ENCODE assay signal across 8 mouse cellular contexts in the genomic region with DNA sequence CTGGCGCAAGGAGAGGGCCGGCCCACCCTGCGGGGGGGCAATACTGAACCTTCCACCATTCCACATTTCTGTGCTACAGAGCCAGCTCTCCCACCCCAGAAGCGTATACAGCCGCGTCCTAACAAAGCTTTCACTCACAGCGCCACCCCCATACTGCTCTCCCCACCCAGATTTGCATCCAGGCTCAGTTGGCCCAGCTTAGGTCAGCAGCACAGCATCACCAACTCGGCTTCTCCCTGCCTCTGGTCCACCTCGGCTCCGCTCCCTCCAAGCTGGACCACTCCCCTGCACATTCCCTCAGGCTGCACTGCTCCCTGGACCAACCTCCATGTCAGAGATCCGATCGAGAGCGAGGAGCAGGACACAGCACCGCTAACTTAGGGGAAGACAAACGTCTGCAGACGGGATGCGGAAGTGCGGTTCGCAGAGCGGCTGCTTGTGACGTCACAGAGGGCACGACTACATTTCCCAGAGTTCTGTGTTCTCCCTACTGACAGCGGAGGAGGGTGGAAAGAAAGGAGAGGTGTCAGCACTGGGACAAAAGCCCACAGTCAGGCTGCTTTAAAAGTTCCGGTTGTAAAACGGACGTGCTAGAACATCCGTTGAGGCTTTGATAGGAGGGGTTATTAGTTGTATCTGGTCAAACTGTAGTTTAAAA. TPM values are rescaled to one million over a fixed set of nuclear protein-coding genes. Genes with fewer than 3 reads are reported as not detected.
DNase-seq lines count a peak whose midpoint lies in the region; ATAC-seq and TF ChIP-seq lines count a peak whose summit lies in the region.

Gene Gm26965, minus strand, starts transcription at position 399 of the 658 bp plus-strand sequence.
Gene Zfp87, minus strand, starts transcription at position 425 of the 658 bp plus-strand sequence.

- peak within 1 kb of the TSS; percentile 79 for H3K27ac ChIP-seq in embryonic facial prominence, embryonic 13.5 days
- 0 out of 2 replicates have a peak within 1 kb of the TSS, but pooled peaks have one; percentile 42 for H3K27ac ChIP-seq in kidney, adult 2 months (ENCODE audit: insufficient read depth, low read depth, low read length)
- H3K27ac ChIP-seq in limb, embryonic 12.5 days = peak within 1 kb of the TSS; percentile 85
- H3K27ac ChIP-seq in midbrain, embryonic 15.5 days = peak within 1 kb of the TSS; percentile 82
- H3K27ac ChIP-seq in spleen, adult 2 months (ENCODE audit: insufficient read depth, low read length) = peak within 1 kb of the TSS; percentile 65

- WGBS in embryonic facial prominence, embryonic 13.5 days = under 1% methylated on average over 27 of the region's 27 CpGs
- under 1% methylated on average over 27 of the region's 27 CpGs for WGBS in kidney, adult 2 months
- WGBS in limb, embryonic 12.5 days = under 1% methylated on average over 27 of the region's 27 CpGs
- WGBS in midbrain, embryonic 15.5 days = under 1% methylated on average over 27 of the region's 27 CpGs
- under 1% methylated on average over 27 of the region's 27 CpGs for WGBS in spleen, adult 2 months

- peak; percentile 80 for TF ChIP-seq POLR2A in kidney, adult 2 months (IDR thresholded peaks at IDR 0.05; ENCODE audit: low read depth, low read length)
- peak; percentile 71 for TF ChIP-seq POLR2A in spleen, adult 2 months (IDR thresholded peaks at IDR 0.05; ENCODE audit: low read depth, low read length)

- H3K4me2 ChIP-seq in embryonic facial prominence, embryonic 13.5 days = peak within 1 kb of the TSS; percentile 86
- H3K4me2 ChIP-seq in limb, embryonic 12.5 days = peak within 1 kb of the TSS; percentile 74
- H3K4me2 ChIP-seq in midbrain, embryonic 15.5 days = peak within 1 kb of the TSS; percentile 95

- H3K4me1 ChIP-seq in embryonic facial prominence, embryonic 13.5 days = peaks cover 10% of the 10 kb centered on the region
- H3K4me1 ChIP-seq in kidney, adult 2 months (ENCODE audit: control insufficient read depth, insufficient read depth, low read length) = no peaks in the 10 kb centered on the region
- peaks cover 10% of the 10 kb centered on the region for H3K4me1 ChIP-seq in limb, embryonic 12.5 days (replicated peaks)
- peaks cover 26% of the 10 kb centered on the region for H3K4me1 ChIP-seq in midbrain, embryonic 15.5 days
- H3K4me1 ChIP-seq in spleen, adult 2 months (ENCODE audit: control insufficient read depth, insufficient read depth, insufficient read length) = peaks cover 2% of the 10 kb centered on the region; the same call in 1 of the 2 replicates

- H3K27me3 ChIP-seq in embryonic facial prominence, embryonic 13.5 days = no peaks in the 10 kb centered on the region; the same call in 1 of the 2 replicates
- no peaks in the 10 kb centered on the region for H3K27me3 ChIP-seq in kidney, adult 2 months (replicated peaks; ENCODE audit: control insufficient read depth, insufficient read depth, low read length)
- no peaks in the 10 kb centered on the region for H3K27me3 ChIP-seq in limb, embryonic 12.5 days
- no peaks in the 10 kb centered on the region for H3K27me3 ChIP-seq in midbrain, embryonic 15.5 days (replicated peaks)
- no peaks in the 10 kb centered on the region for H3K27me3 ChIP-seq in spleen, adult 2 months (ENCODE audit: control insufficient read depth, insufficient read depth, low read length)

- peaks cover under 1% of the 10 kb centered on the region; the same call in 1 of the 2 replicates for H3K36me3 ChIP-seq in embryonic facial prominence, embryonic 13.5 days
- no peaks in the 10 kb centered on the region for H3K36me3 ChIP-seq in kidney, adult 2 months (ENCODE audit: control insufficient read depth, insufficient read depth, low read length)
- peaks cover 6% of the 10 kb centered on the region; the same call in 1 of the 2 replicates for H3K36me3 ChIP-seq in limb, embryonic 12.5 days
- peaks cover 8% of the 10 kb centered on the region; the same call in 1 of the 2 replicates for H3K36me3 ChIP-seq in midbrain, embryonic 15.5 days (replicated peaks)
- H3K36me3 ChIP-seq in spleen, adult 2 months (ENCODE audit: control insufficient read depth, insufficient read depth, low read length) = no peaks in the 10 kb centered on the region; the same call in 1 of the 2 replicates

- 0 out of 2 replicates have a peak, but pooled peaks have one; percentile 0 for TF ChIP-seq CTCF in kidney, adult 2 months (conservative IDR thresholded peaks at IDR 0.05; ENCODE audit: insufficient read depth, insufficient read length, low read depth, low read length)
- no peak for TF ChIP-seq CTCF in spleen, adult 2 months (IDR thresholded peaks at IDR 0.05; ENCODE audit: extremely low read depth, insufficient read depth, insufficient read length, insufficient replicate concordance)

- peak; percentile 88 for DNase-seq in 3134 (ENCODE audit: extremely low read depth, insufficient read length, low spot score)
- DNase-seq in adrenal gland, postnatal 36 days = peak; percentile 94 to 95
- peak; percentile 96 to 97 for DNase-seq in heart, adult 18-20 months
- peak; percentile 97 for DNase-seq in kidney, adult 2 months
- peak; percentile 91 for DNase-seq in spleen, adult 2 months (ENCODE audit: low read depth in 1 of 2, low spot score in 2 of 2)

- peak within 1 kb of the TSS; percentile 84 for H3K4me3 ChIP-seq in embryonic facial prominence, embryonic 13.5 days
- H3K4me3 ChIP-seq in kidney, adult 2 months (ENCODE audit: insufficient read depth, low read depth, low read length) = peak within 1 kb of the TSS; percentile 96
- peak within 1 kb of the TSS; percentile 79 for H3K4me3 ChIP-seq in limb, embryonic 12.5 days (replicated peaks)
- H3K4me3 ChIP-seq in midbrain, embryonic 15.5 days = peak within 1 kb of the TSS; percentile 78
- peak within 1 kb of the TSS; percentile 84 for H3K4me3 ChIP-seq in spleen, adult 2 months (ENCODE audit: extremely low read depth, insufficient read depth, insufficient read length)

- H3K9ac ChIP-seq in embryonic facial prominence, embryonic 13.5 days = peak within 1 kb of the TSS; percentile 87
- peak within 1 kb of the TSS; percentile 80 for H3K9ac ChIP-seq in limb, embryonic 12.5 days (replicated peaks)
- H3K9ac ChIP-seq in midbrain, embryonic 15.5 days = peak within 1 kb of the TSS; percentile 79

- no peaks in the 10 kb centered on the region for H3K9me3 ChIP-seq in embryonic facial prominence, embryonic 13.5 days
- H3K9me3 ChIP-seq in limb, embryonic 12.5 days = no peaks in the 10 kb centered on the region
- no peaks in the 10 kb centered on the region for H3K9me3 ChIP-seq in midbrain, embryonic 15.5 days

- ATAC-seq in embryonic facial prominence, embryonic 13.5 days (ENCODE audit: insufficient number of reproducible peaks, insufficient read depth, low FRiP score, low TSS enrichment, low read depth) = peak; percentile 98
- peak; percentile 97 for ATAC-seq in limb, embryonic 12.5 days (ENCODE audit: insufficient number of reproducible peaks, insufficient read depth, low FRiP score, low TSS enrichment, low read depth)
- ATAC-seq in midbrain, embryonic 15.5 days (replicated peaks) = peak; percentile 99

RNA-seq across cellular contexts. Expression of gene Gm26965, which starts in this region (rescaled TPM):
- total RNA-seq in adrenal gland, postnatal 36 days (2021) = not detected
- polyA plus RNA-seq in embryonic facial prominence, embryonic 13.5 days (2015; fragmentation: Nextera tagmentation; extraction: Ambion mirVana) = not detected in 2 replicates
- total RNA-seq in heart, adult 18-20 months (2021) = not detected
- polyA plus RNA-seq in kidney, adult 2 months (2012; rRNA removed) = not detected in 2 replicates
- 0.29 TPM in 1 of 2 replicates, not detected in the other for polyA plus RNA-seq in limb, embryonic 12.5 days (2016; fragmentation: Nextera tagmentation; extraction: Ambion mirVana)
- polyA plus RNA-seq in midbrain, embryonic 15.5 days (2015; fragmentation: Nextera tagmentation; extraction: Ambion mirVana) = not detected in 2 replicates
- not detected in 2 replicates for polyA plus RNA-seq in spleen, adult 2 months (2012; rRNA removed)

RNA-seq across cellular contexts. Expression of gene Zfp87, which starts in this region (rescaled TPM):
- 10 to 100 TPM; 22.0 to 23.3 TPM for total RNA-seq in adrenal gland, postnatal 36 days (2021)
- 23.9 and 25.1 TPM in 2 replicates for polyA plus RNA-seq in embryonic facial prominence, embryonic 13.5 days (2015; fragmentation: Nextera tagmentation; extraction: Ambion mirVana)
- total RNA-seq in heart, adult 18-20 months (2021) = 1 to 10 TPM; 8.8 TPM
- polyA plus RNA-seq in kidney, adult 2 months (2012; rRNA removed) = 28.0 and 30.8 TPM in 2 replicates
- polyA plus RNA-seq in limb, embryonic 12.5 days (2016; fragmentation: Nextera tagmentation; extraction: Ambion mirVana) = 26.3 and 26.5 TPM in 2 replicates
- polyA plus RNA-seq in midbrain, embryonic 15.5 days (2015; fragmentation: Nextera tagmentation; extraction: Ambion mirVana) = 36.8 and 39.6 TPM in 2 replicates
- 8.4 and 13.3 TPM in 2 replicates for polyA plus RNA-seq in spleen, adult 2 months (2012; rRNA removed)

Comparison
In these comparisons a context has a peak if more than half of its experiments do, and no peak if none do; other contexts are left out.
1. Peak in every context shown above with its lines: DNase-seq, ATAC-seq, H3K4me3 ChIP-seq and H3K27ac ChIP-seq.